Mouse (Mus musculus) lung, postnatal 0 days (tissue): ENCODE measurements at regions not wholly inside any gene's neighbourhood (a gene's known extent, or its start where the extent isn't known, plus 50 kb on each side); places are given as distances from the start of the nearest gene placed in this dataset.

Source experiments
- CTCF ChIP-seq: IDR thresholded peaks from 2 replicates; pipeline ENCODE4 v1.5.1; 2016; ENCODE audit warnings: antibody characterized with exemption, mild to moderate bottlenecking
- EP300 ChIP-seq: IDR thresholded peaks from 2 replicates; pipeline ENCODE4 v1.6.1; 2016; ENCODE audit warnings: antibody characterized with exemption, mild to moderate bottlenecking, control low read depth

GRCm38 (mm10) chr3:42067036-42067435 is 324.6 kb downstream of the D3Ertd751e start:
- TF ChIP-seq CTCF = no peak
- no peak for TF ChIP-seq EP300
